Mouse (Mus musculus): ENCODE data around the gene Notch1. TPM values are rescaled to one million over a fixed set of nuclear protein-coding genes. Genes with fewer than 3 reads are reported as not detected.

Gene Notch1
- polyA plus RNA-seq, 1 experiment from 2014 or later = 13.7 TPM

- Histone ChIP-seq H3K9ac (replicated peaks) (no peak overlapping the region), H3K9me3 (no peaks in the 10 kb centered on the region), H3K4me1 (replicated peaks) (peaks cover 27% of the 10 kb centered on the region), H3K4me3 (replicated peaks) (no peak overlapping the region), H3K36me3 (peaks cover 41% of the 10 kb centered on the region), H3K27me3 (no peaks in the 10 kb centered on the region), H3K4me2 (no peak overlapping the region), H3K27ac (no peak overlapping the region)
- 84% methylated on average over 1 of the region's 1 CpGs for WGBS
- ATAC-seq (ENCODE audit: insufficient number of reproducible peaks, insufficient read depth, low FRiP score, low TSS enrichment, low read depth) = no peak
Observed at GRCm38 (mm10) chr2:26442843-26443242, 73.6 kb downstream of the Notch1 start.

DNA sequence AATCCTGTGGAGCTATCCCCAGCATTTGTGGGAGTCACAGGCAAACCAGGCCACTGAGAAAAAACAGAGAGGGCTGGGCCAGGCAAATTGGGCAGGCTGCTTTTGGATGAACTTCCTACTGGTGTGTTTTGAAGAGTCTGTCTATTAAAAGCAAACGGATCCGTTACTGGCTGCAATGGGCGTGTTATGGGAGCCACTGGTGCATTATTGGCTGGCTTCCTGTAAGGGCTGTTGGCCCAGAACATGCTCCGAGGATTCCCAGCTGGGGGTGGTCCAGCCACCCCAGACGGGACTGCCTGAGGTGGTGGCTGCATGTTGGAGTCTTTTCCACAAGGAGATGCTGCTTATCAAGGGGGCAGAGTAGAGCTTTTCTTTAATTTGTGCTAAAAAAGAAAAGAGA is 74.8 kb downstream of the Notch1 start:
- no peak for ATAC-seq (ENCODE audit: insufficient number of reproducible peaks, insufficient read depth, low FRiP score, low TSS enrichment, low read depth)

DNA sequence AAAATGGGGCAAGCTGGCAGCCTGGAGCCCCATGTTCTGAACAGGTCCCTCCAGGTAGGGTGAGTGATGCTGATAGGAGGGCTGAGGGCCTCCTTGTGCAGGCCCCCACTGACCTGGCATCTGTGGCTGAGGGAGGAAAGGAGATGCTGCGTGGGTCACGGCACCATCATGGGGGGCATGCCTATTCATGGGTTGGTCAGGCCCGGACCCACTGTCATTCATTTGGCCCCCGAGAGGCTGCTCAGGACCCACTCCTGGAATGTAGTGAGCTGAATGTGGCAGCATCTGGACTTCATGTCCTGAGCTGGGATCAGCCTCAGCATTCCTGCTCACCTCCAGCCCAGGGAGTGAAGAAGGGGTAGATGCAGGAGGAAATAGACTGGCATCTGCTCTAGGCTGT is 75.2 kb downstream of the Notch1 start:
- no peak for ATAC-seq (ENCODE audit: insufficient number of reproducible peaks, insufficient read depth, low FRiP score, low TSS enrichment, low read depth)
- 93% methylated on average over 4 of the region's 4 CpGs for WGBS
- H3K9me3 ChIP-seq = no peaks in the 10 kb centered on the region
- H3K4me2 ChIP-seq = no peak overlapping the region
- peaks cover 24% of the 10 kb centered on the region for H3K4me1 ChIP-seq (replicated peaks)
- peaks cover 54% of the 10 kb centered on the region for H3K36me3 ChIP-seq
- no peaks in the 10 kb centered on the region for H3K27me3 ChIP-seq
- no peak overlapping the region for H3K27ac ChIP-seq
- no peak overlapping the region for H3K9ac ChIP-seq (replicated peaks)
- no peak overlapping the region for H3K4me3 ChIP-seq (replicated peaks)

More for the DNA sequence above, 74.8 kb downstream of the Notch1 start:
- no peak overlapping the region for H3K27ac ChIP-seq
- no peak overlapping the region for H3K4me2 ChIP-seq
- peaks cover 53% of the 10 kb centered on the region for H3K36me3 ChIP-seq
- H3K4me1 ChIP-seq (replicated peaks) = peaks cover 28% of the 10 kb centered on the region
- H3K9me3 ChIP-seq = no peaks in the 10 kb centered on the region
- H3K9ac ChIP-seq (replicated peaks) = no peak overlapping the region
- H3K4me3 ChIP-seq (replicated peaks) = no peak overlapping the region
- 82% methylated on average over 5 of the region's 5 CpGs for WGBS
- H3K27me3 ChIP-seq = no peaks in the 10 kb centered on the region

DNA sequence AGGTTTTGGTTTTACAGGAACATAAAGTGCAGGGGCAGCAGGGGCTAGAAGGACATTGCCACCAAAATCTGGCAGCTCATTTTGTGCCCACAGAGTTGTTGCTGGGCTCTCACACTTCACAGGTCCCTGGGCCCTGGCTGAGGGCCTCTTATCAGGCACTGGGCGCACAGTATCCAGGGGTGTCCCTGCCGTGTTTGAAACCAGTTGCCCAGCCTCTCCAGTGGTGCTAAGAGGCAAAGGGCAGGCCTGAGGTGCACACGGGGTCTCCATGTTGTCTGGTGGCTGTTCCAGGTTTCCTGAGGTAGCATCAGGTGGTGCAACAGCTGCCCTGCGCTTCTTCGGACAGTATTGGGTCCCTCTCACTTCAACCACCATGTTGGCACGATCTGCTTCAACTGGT is 76.8 kb downstream of the Notch1 start:
- H3K27me3 ChIP-seq = no peaks in the 10 kb centered on the region
- ATAC-seq (ENCODE audit: insufficient number of reproducible peaks, insufficient read depth, low FRiP score, low TSS enrichment, low read depth) = no peak
- no peak overlapping the region for H3K4me2 ChIP-seq
- no peak overlapping the region for H3K4me3 ChIP-seq (replicated peaks)
- H3K27ac ChIP-seq = no peak overlapping the region
- 93% methylated on average over 6 of the region's 6 CpGs for WGBS
- H3K9me3 ChIP-seq = no peaks in the 10 kb centered on the region
- H3K36me3 ChIP-seq = peaks cover 70% of the 10 kb centered on the region
- peaks cover 22% of the 10 kb centered on the region for H3K4me1 ChIP-seq (replicated peaks)
- no peak overlapping the region for H3K9ac ChIP-seq (replicated peaks)

GRCm38 (mm10) chr2:26438373-26438772 is 78.1 kb downstream of the Notch1 start:
- Histone ChIP-seq H3K4me3 (replicated peaks) (no peak overlapping the region), H3K9ac (replicated peaks) (no peak overlapping the region), H3K9me3 (no peaks in the 10 kb centered on the region), H3K36me3 (peaks cover 83% of the 10 kb centered on the region), H3K4me1 (replicated peaks) (peaks cover 13% of the 10 kb centered on the region; the same call in 1 of the 2 replicates), H3K27ac (no peak overlapping the region), H3K27me3 (no peaks in the 10 kb centered on the region), H3K4me2 (no peak overlapping the region)
- no peak for ATAC-seq (ENCODE audit: insufficient number of reproducible peaks, insufficient read depth, low FRiP score, low TSS enrichment, low read depth)
- WGBS = 92% methylated on average over 7 of the region's 7 CpGs

DNA sequence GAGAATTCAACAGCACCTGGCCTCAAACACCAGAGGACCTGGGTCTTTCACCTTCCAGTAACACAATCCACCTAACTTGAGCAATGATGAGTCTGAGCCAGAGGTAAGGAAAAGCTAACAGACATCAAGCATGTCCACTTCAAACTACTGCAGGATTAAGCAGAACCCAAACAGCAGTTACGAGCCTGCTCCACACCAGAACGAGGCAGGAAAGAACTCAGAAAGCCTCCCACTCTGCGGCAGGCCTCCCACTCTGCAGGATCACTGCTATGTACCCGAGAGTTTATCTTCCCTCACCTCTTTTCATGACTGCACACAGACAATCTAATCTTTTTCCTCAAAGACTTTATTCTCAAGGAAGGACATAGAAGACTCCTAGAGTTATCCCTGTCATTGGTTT is 79.2 kb downstream of the Notch1 start:
- 0 out of 2 replicates have a peak overlapping the region, but pooled peaks have one; percentile 18 for H3K9ac ChIP-seq (replicated peaks)
- no peak overlapping the region for H3K4me3 ChIP-seq (replicated peaks)
- H3K27ac ChIP-seq = no peak overlapping the region
- no peaks in the 10 kb centered on the region for H3K27me3 ChIP-seq
- H3K9me3 ChIP-seq = no peaks in the 10 kb centered on the region
- H3K4me2 ChIP-seq = no peak overlapping the region
- H3K36me3 ChIP-seq = peaks cover 94% of the 10 kb centered on the region
- WGBS = 80% methylated on average over 4 of the region's 4 CpGs
- ATAC-seq (ENCODE audit: insufficient number of reproducible peaks, insufficient read depth, low FRiP score, low TSS enrichment, low read depth) = no peak
- H3K4me1 ChIP-seq (replicated peaks) = peaks cover 6% of the 10 kb centered on the region; the same call in 1 of the 2 replicates

GRCm38 (mm10) chr2:26434791-26435572 is 81.5 kb downstream of the Notch1 start:
- Histone ChIP-seq H3K4me3 (replicated peaks) (no peak overlapping the region), H3K9ac (replicated peaks) (no peak overlapping the region), H3K27ac (no peak overlapping the region), H3K4me1 (replicated peaks) (peaks cover 6% of the 10 kb centered on the region; the same call in 1 of the 2 replicates), H3K4me2 (no peak overlapping the region), H3K9me3 (no peaks in the 10 kb centered on the region), H3K36me3 (peaks cover 95% of the 10 kb centered on the region), H3K27me3 (no peaks in the 10 kb centered on the region)
- WGBS = 90% methylated on average over 7 of the region's 7 CpGs
- no peak for ATAC-seq (ENCODE audit: insufficient number of reproducible peaks, insufficient read depth, low FRiP score, low TSS enrichment, low read depth)

DNA sequence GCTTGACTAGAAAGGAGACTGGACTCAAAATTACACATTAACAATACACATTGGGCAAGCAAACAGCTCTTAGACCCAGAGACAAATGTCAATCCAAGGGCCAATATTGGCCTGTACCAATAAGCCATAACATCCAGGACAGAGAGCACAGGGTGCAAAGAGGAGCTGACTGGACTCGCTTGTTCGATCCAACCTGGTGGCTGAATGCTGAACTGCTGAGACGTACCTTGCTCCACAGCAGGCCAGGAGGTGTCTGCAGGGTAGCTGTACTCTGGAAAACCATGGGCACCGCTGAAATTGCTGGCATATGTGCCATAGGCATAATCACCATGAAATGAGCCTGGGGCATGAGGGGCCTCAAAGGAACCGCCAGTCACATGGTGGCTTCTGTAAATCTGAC is 86.6 kb downstream of the Notch1 start:
- Histone ChIP-seq H3K27ac (no peak overlapping the region), H3K36me3 (peaks cover 98% of the 10 kb centered on the region), H3K9me3 (no peaks in the 10 kb centered on the region), H3K4me3 (replicated peaks) (no peak overlapping the region), H3K4me2 (no peak overlapping the region), H3K27me3 (no peaks in the 10 kb centered on the region), H3K4me1 (replicated peaks) (no peaks in the 10 kb centered on the region), H3K9ac (replicated peaks) (no peak overlapping the region)
- 93% methylated on average over 5 of the region's 5 CpGs for WGBS
- ATAC-seq (ENCODE audit: insufficient number of reproducible peaks, insufficient read depth, low FRiP score, low TSS enrichment, low read depth) = no peak

DNA sequence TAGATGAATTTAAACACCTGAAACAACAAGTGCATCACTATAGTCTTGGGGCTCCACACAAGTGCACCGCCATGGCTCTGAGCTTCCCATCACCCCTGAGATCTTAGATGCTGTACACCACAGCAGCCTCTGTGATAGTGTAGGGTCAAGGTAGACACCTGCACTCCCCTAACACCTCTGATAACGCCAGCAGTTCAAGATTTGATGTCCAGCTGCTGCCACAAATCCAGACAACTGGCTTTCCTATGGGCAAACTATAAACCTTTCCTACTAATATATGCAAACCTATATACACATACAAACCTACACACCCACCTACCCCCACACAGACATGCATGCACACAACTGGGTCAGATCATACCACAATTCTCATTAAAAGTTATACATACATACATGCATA is 91.9 kb downstream of the Notch1 start:
- Histone ChIP-seq H3K4me1 (replicated peaks) (no peaks in the 10 kb centered on the region), H3K27ac (no peak overlapping the region), H3K27me3 (no peaks in the 10 kb centered on the region), H3K9ac (replicated peaks) (no peak overlapping the region), H3K4me3 (replicated peaks) (no peak overlapping the region), H3K9me3 (no peaks in the 10 kb centered on the region), H3K4me2 (no peak overlapping the region), H3K36me3 (peaks cover 99% of the 10 kb centered on the region)
- WGBS = 92% methylated on average over 2 of the region's 2 CpGs
- no peak for ATAC-seq (ENCODE audit: insufficient number of reproducible peaks, insufficient read depth, low FRiP score, low TSS enrichment, low read depth)

- Histone ChIP-seq H3K4me3 (replicated peaks) (no peak overlapping the region), H3K36me3 (peaks cover 99% of the 10 kb centered on the region), H3K9me3 (no peaks in the 10 kb centered on the region), H3K27ac (no peak overlapping the region), H3K4me2 (no peak overlapping the region), H3K4me1 (replicated peaks) (no peaks in the 10 kb centered on the region), H3K27me3 (no peaks in the 10 kb centered on the region), H3K9ac (replicated peaks) (no peak overlapping the region)
- no peak for ATAC-seq (ENCODE audit: insufficient number of reproducible peaks, insufficient read depth, low FRiP score, low TSS enrichment, low read depth)
- WGBS = 91% methylated on average over 1 of the region's 1 CpGs
Observed at GRCm38 (mm10) chr2:26423086-26423485, 93.4 kb downstream of the Notch1 start.

DNA sequence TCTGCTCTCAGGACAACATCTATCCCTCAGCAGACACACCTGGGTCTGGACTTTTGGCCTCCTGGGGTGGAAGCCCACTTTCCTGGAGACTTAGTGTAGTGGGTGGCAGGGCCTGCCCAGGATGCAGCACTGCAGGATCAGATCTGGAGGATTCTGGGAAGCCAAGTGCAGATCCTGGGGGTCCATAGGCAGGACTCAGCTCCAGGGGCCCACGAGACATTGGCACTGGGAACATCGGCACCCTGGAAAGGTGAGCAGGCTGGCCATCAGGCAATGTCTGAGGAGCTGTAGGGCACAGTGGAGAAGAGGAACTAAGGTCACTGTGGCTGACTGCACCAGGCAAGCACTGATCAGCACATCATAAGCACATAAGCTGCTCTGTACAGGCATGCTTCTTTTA is 94.5 kb downstream of the Notch1 start:
- peaks cover 99% of the 10 kb centered on the region for H3K36me3 ChIP-seq
- H3K9ac ChIP-seq (replicated peaks) = no peak overlapping the region
- WGBS = 85% methylated on average over 2 of the region's 2 CpGs
- H3K4me2 ChIP-seq = no peak overlapping the region
- H3K27ac ChIP-seq = no peak overlapping the region
- no peak overlapping the region for H3K4me3 ChIP-seq (replicated peaks)
- no peaks in the 10 kb centered on the region for H3K4me1 ChIP-seq (replicated peaks)
- no peaks in the 10 kb centered on the region for H3K27me3 ChIP-seq
- no peaks in the 10 kb centered on the region for H3K9me3 ChIP-seq
- ATAC-seq (ENCODE audit: insufficient number of reproducible peaks, insufficient read depth, low FRiP score, low TSS enrichment, low read depth) = no peak

- Histone ChIP-seq H3K9me3 (no peaks in the 10 kb centered on the region), H3K4me1 (replicated peaks) (no peaks in the 10 kb centered on the region), H3K36me3 (peaks cover 99% of the 10 kb centered on the region), H3K4me2 (no peak overlapping the region), H3K27me3 (no peaks in the 10 kb centered on the region), H3K4me3 (replicated peaks) (no peak overlapping the region), H3K27ac (no peak overlapping the region), H3K9ac (replicated peaks) (no peak overlapping the region)
- ATAC-seq (ENCODE audit: insufficient number of reproducible peaks, insufficient read depth, low FRiP score, low TSS enrichment, low read depth) = no peak
- 84% methylated on average over 1 of the region's 1 CpGs for WGBS
Observed at GRCm38 (mm10) chr2:26418120-26418519, 98.3 kb downstream of the Notch1 start.
